Mouse (Mus musculus) midbrain, embryonic 11.5 days (tissue): ENCODE measurements at regions not wholly inside any gene's neighbourhood (a gene's known extent, or its start where the extent isn't known, plus 50 kb on each side); places are given as distances from the start of the nearest gene placed in this dataset.

ENCODE experiments used
- ATAC-seq: fragments of 200-750 bp; cut with Nextera tagmentation; 2 replicates; pipeline ENCODE4 v1.8.0; 2017; ENCODE audit warnings: moderate TSS enrichment, moderate library complexity; ENCODE audit not compliant: low FRiP score
- DNase-seq: peaks from one replicate; pipeline ENCODE4 v3.0.0; 2015; ENCODE audit warnings: low spot score; ENCODE audit errors: missing footprints
- H3K27ac ChIP-seq: fragments of 300-500 bp; sonication (generic); 2 replicates; pipeline ENCODE4 v1.5.1; 2014; ENCODE audit warnings: low read depth, low read length
- H3K27me3 ChIP-seq: fragments of 300-500 bp; sonication (generic); 2 replicates; pipeline ENCODE4 v1.6.1; 2014; ENCODE audit warnings: mild to moderate bottlenecking, low read length, moderate library complexity, mixed read lengths; ENCODE audit not compliant: control insufficient read depth, insufficient read depth
- H3K36me3 ChIP-seq: fragments of 300-500 bp; sonication (generic); 2 replicates; pipeline ENCODE4 v1.6.1; 2014; ENCODE audit warnings: mild to moderate bottlenecking, low read length, moderate library complexity, mixed read lengths; ENCODE audit not compliant: control insufficient read depth, insufficient read depth
- H3K4me1 ChIP-seq: fragments of 300-500 bp; sonication (generic); 2 replicates; pipeline ENCODE4 v1.6.1; 2014; ENCODE audit warnings: low read length; ENCODE audit not compliant: control insufficient read depth, insufficient read depth
- H3K4me2 ChIP-seq: fragments of 300-500 bp; sonication (generic); 2 replicates; pipeline ENCODE4 v1.6.1; 2014; ENCODE audit warnings: mild to moderate bottlenecking, moderate library complexity
- H3K4me3 ChIP-seq: fragments of 300-500 bp; sonication (generic); 2 replicates; pipeline ENCODE4 v1.5.1; 2014; ENCODE audit warnings: low read depth, low read length
- H3K9ac ChIP-seq: fragments of 300-500 bp; sonication (generic); 2 replicates; pipeline ENCODE4 v1.6.1; 2014; ENCODE audit warnings: low read length
- H3K9me3 ChIP-seq: fragments of 300-500 bp; sonication (generic); 2 replicates; pipeline ENCODE4 v1.6.1; 2016; ENCODE audit warnings: low read length; ENCODE audit not compliant: control insufficient read depth
- WGBS: fragments of 180-500 bp; shearing (Covaris S2); extraction: QIAGEN DNeasy Blood & Tissue Kit; methylation state at CpG from one replicate; pipeline ENCODE4 v1.1.7; 2014; 5-methylcytosine and 5-hydroxymethylcytosine counted together

DNA sequence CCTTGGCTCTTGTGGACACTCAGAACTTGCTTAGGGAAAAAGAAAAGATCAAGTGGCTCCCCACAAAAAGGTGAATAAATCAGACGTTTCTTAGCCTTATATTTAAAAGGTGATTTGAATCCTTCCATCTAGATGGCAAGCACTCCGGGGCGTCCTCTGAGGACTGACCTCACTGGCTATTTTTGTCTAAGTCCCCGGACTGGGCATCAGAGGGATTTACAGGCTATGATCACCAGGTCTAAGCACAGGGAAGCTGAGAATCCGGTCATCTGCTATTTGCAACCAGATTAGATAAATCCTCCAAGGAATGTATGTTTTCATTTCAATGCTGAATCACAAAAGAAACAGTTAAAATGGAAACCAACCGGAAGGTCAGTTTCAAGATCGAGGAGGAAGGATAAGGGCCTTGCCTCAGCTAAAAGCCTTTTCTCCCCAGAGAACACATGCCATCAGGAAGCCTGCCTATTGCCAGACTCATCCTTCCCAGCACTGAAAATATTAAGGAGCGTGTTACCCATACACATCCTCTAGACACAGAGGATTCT is 342.1 kb downstream of the Lpin1 start:
- H3K9ac ChIP-seq, result no peak overlapping the region
- ATAC-seq (no peak), DNase-seq (peak; percentile 49)
- no peak overlapping the region for H3K27ac ChIP-seq
- H3K36me3 ChIP-seq, result no peaks in the 10 kb centered on the region
- no peaks in the 10 kb centered on the region for H3K9me3 ChIP-seq
- 58% methylated on average over 8 of the region's 8 CpGs for WGBS
- H3K27me3 ChIP-seq, result no peaks in the 10 kb centered on the region
- no peaks in the 10 kb centered on the region for H3K4me1 ChIP-seq
- no peak overlapping the region for H3K4me3 ChIP-seq
- no peak overlapping the region for H3K4me2 ChIP-seq

DNA sequence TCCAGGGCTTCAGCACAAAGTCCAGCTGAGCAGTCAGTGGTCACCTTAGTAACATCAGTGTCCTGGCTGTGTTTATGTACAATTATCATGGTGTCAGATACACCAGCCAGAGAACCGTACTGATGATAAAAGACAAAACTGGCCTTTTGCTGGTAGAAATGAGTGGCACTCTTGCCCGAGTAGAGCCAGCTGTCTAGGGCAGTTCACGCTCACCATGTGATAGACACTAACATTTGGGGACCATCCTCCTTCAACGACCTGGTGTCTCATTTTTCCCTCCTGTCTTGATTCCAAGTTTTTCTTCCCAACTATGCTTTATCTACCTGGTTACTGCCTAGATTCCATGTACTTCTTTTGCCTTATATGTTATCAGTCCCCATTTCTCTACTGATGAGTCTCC is 349.3 kb downstream of the Lpin1 start:
- Histone ChIP-seq H3K9ac (no peak overlapping the region), H3K4me1 (no peaks in the 10 kb centered on the region), H3K4me3 (no peak overlapping the region), H3K4me2 (no peak overlapping the region), H3K9me3 (no peaks in the 10 kb centered on the region), H3K36me3 (no peaks in the 10 kb centered on the region), H3K27me3 (no peaks in the 10 kb centered on the region), H3K27ac (no peak overlapping the region)
- WGBS, result 82% methylated on average over 4 of the region's 4 CpGs
- ATAC-seq, result no peak
- DNase-seq, result no peak

DNA sequence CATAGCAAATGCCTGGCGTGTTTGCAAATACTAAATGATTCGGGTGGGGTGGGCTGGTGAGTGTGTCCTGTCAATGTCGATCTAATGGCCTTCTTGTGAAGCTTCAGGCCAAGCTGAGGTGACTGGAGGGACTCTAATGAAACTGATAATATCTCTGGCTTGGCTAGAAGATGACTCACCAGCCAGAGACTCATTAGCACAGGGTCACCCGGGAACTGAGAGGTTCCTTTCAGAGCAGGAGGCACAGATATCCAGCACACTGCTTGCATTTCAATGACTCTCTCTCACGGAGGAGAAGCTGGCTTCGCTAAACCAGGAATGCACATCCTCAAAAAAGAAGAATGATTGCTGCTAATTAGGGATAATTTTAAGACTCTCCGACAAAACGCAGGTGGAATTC is 349.8 kb downstream of the Lpin1 start:
- Histone ChIP-seq H3K9me3 (no peaks in the 10 kb centered on the region), H3K27ac (no peak overlapping the region), H3K4me3 (no peak overlapping the region), H3K36me3 (no peaks in the 10 kb centered on the region), H3K4me1 (no peaks in the 10 kb centered on the region), H3K9ac (no peak overlapping the region), H3K27me3 (no peaks in the 10 kb centered on the region), H3K4me2 (no peak overlapping the region)
- no peak for DNase-seq
- ATAC-seq, result no peak
- WGBS, result 83% methylated on average over 8 of the region's 8 CpGs

DNA sequence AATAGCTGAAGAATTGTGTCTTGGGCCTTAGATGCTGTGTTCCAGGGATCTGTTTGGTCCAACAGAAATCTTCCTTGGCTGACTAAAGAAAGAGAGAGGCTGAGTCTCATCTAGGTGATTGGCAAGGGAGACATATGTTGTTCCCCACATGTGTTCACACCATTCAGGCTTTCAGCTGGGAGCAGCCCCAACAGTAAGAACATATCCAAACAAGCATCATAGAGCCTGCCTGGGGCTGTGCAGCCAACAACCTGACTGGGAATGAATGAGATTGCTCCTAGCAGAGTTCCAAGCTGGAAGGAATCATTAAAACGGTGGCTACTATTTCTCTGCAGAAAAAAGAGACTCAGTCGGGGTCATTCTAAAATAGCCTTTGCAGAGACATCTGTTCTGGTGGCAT is 350.3 kb downstream of the Lpin1 start:
- no peaks in the 10 kb centered on the region for H3K4me1 ChIP-seq
- H3K9ac ChIP-seq, result no peak overlapping the region
- DNase-seq (no peak), ATAC-seq (no peak)
- 86% methylated on average over 2 of the region's 2 CpGs for WGBS
- H3K9me3 ChIP-seq, result no peaks in the 10 kb centered on the region
- no peak overlapping the region for H3K4me2 ChIP-seq
- H3K27me3 ChIP-seq, result no peaks in the 10 kb centered on the region
- no peak overlapping the region for H3K4me3 ChIP-seq
- no peaks in the 10 kb centered on the region for H3K36me3 ChIP-seq
- H3K27ac ChIP-seq, result no peak overlapping the region

DNA sequence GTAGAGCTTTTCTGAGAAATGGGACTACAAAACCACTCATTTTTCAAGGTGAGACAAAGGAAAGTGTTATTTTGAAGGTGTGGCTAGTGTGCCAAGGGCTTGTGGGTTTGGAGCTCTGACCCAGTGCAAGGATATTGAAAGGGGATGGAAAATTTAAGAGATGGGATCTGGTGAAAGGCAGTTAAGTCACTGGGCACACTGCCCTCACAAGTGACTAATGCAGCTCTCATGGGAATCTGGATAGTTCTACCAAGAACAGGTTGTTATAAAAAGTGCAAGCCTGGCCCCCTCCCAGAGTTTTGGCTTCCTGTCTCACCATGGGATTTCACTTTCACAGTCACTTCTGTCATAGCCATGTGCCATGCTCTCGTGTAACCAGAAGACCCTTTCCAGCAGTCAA is 360.1 kb downstream of the Lpin1 start:
- Histone ChIP-seq H3K27ac (no peak overlapping the region), H3K9me3 (no peaks in the 10 kb centered on the region), H3K36me3 (no peaks in the 10 kb centered on the region), H3K4me2 (no peak overlapping the region), H3K4me1 (no peaks in the 10 kb centered on the region), H3K27me3 (no peaks in the 10 kb centered on the region), H3K9ac (no peak overlapping the region), H3K4me3 (no peak overlapping the region)
- ATAC-seq (no peak), DNase-seq (no peak)
- 83% methylated on average over 1 of the region's 1 CpGs for WGBS

DNA sequence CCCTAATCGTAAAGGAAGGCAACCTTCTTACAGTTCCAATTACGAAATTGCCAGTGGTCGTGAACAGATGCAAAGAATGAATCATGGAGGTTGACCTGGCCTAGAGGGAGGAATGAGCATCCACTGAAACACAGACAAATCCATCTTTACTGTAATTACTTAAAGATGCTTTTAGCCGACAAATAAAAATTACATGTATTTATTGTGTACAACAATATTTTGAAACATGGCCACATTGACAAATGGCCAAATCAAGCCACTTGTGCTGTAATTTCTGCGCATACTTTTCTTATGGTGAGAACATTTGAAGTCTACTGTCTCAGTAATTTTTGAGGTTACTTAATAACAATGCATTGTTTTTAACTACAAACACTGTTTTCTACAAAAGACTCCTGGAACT is 360.7 kb downstream of the Lpin1 start:
- no peak overlapping the region for H3K9ac ChIP-seq
- H3K36me3 ChIP-seq, result no peaks in the 10 kb centered on the region
- H3K27ac ChIP-seq, result no peak overlapping the region
- no peak overlapping the region for H3K4me3 ChIP-seq
- no peaks in the 10 kb centered on the region for H3K9me3 ChIP-seq
- no peak overlapping the region for H3K4me2 ChIP-seq
- no peak for ATAC-seq
- no peaks in the 10 kb centered on the region for H3K27me3 ChIP-seq
- H3K4me1 ChIP-seq, result no peaks in the 10 kb centered on the region
- 90% methylated on average over 5 of the region's 5 CpGs for WGBS
- DNase-seq, result no peak

DNA sequence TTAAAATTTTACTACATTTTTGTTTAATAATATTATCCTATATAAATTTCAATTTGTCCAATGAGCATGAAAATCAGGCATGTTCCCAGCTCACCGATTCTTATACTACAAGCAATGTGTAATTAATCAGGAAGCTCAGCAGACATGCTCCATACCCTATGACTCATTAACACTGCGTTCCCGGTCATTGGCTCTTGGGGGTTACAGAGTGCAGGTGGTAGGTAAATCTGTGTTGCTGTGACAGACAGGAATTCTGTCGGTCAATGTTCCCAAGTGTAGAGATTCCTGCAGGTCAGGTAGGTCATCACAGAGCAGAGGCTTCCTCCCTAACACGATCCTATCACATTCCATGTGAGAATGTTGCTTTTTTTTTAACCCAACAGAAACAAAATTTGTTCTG is 371.0 kb downstream of the Lpin1 start:
- no peak for DNase-seq
- Histone ChIP-seq H3K4me1 (no peaks in the 10 kb centered on the region), H3K9ac (no peak overlapping the region), H3K4me2 (no peak overlapping the region), H3K36me3 (no peaks in the 10 kb centered on the region), H3K4me3 (no peak overlapping the region), H3K9me3 (no peaks in the 10 kb centered on the region), H3K27me3 (no peaks in the 10 kb centered on the region), H3K27ac (no peak overlapping the region)
- no peak for ATAC-seq
- 85% methylated on average over 5 of the region's 5 CpGs for WGBS

DNA sequence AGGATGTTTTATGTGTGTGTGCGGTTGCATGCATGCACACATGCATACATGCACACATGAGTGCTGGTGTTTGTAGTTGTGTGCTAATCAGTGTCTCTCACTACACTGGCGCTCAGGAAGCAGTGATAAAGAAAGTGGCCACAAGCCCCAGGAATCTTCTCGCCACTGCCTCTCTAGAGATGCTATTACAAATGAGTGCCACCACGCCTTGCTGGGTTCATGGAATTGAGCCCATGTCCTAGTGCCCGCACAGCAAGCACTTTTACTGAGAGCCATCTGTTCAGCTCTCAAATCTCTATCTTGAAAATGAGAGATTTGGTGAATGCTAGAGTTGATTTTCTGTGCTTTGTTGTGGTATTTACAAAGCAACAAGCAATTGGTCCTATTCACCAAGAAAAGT is 373.3 kb downstream of the Lpin1 start:
- Histone ChIP-seq H3K4me3 (no peak overlapping the region), H3K36me3 (no peaks in the 10 kb centered on the region), H3K27me3 (no peaks in the 10 kb centered on the region), H3K4me2 (no peak overlapping the region), H3K9me3 (no peaks in the 10 kb centered on the region), H3K4me1 (no peaks in the 10 kb centered on the region), H3K9ac (no peak overlapping the region), H3K27ac (no peak overlapping the region)
- DNase-seq, result no peak
- ATAC-seq, result no peak
- 88% methylated on average over 5 of the region's 5 CpGs for WGBS

DNA sequence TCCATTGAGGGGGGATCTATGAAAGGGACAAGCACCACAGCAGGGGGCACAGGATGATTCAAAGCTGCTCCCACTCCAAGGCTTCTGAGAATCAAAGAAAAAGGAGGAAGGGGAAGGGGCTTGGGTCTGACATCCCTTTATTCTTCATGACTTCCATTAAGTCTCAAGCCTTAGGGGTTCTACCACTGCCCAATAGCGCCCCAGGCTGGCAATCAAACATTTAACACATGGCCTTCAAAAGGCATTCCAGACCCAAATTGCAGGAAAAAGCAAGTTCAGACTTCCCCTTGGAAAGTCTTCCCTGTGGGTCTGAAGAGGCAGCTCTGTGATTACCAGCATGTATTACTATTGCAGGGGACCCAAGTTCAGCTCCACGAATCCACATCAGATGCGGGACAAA is 377.2 kb downstream of the Lpin1 start:
- Histone ChIP-seq H3K36me3 (no peaks in the 10 kb centered on the region), H3K9me3 (no peaks in the 10 kb centered on the region), H3K27ac (no peak overlapping the region), H3K4me2 (no peak overlapping the region), H3K27me3 (no peaks in the 10 kb centered on the region), H3K4me1 (no peaks in the 10 kb centered on the region), H3K4me3 (no peak overlapping the region), H3K9ac (no peak overlapping the region)
- no peak for ATAC-seq
- no peak for DNase-seq
- WGBS, result 86% methylated on average over 3 of the region's 3 CpGs

DNA sequence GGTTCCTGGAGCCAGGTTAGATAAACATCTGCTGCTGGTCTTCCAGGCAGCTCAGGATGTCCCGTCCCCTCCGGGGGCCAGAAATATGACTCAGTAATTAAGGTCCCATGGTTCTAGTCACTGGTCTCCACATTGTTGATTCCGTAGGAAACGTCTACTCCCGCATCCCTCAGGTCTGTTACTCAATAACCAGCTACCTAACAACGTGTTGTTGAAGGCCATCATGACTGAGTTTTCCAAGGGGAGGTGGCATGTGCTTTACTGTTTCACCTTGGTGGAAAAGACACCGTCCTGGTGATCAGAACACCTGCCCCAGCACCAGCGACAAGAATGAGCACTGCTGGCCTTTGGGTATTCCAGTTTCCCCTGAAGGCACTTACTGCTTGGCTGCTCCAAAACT is 377.9 kb downstream of the Lpin1 start:
- no peaks in the 10 kb centered on the region for H3K4me1 ChIP-seq
- no peak overlapping the region for H3K4me3 ChIP-seq
- H3K36me3 ChIP-seq, result no peaks in the 10 kb centered on the region
- WGBS, result 85% methylated on average over 8 of the region's 8 CpGs
- H3K4me2 ChIP-seq, result no peak overlapping the region
- ATAC-seq (no peak), DNase-seq (no peak)
- no peaks in the 10 kb centered on the region for H3K27me3 ChIP-seq
- no peak overlapping the region for H3K27ac ChIP-seq
- H3K9me3 ChIP-seq, result no peaks in the 10 kb centered on the region
- no peak overlapping the region for H3K9ac ChIP-seq
